Mouse (Mus musculus): ENCODE data around the gene Kifap3.

DNA sequence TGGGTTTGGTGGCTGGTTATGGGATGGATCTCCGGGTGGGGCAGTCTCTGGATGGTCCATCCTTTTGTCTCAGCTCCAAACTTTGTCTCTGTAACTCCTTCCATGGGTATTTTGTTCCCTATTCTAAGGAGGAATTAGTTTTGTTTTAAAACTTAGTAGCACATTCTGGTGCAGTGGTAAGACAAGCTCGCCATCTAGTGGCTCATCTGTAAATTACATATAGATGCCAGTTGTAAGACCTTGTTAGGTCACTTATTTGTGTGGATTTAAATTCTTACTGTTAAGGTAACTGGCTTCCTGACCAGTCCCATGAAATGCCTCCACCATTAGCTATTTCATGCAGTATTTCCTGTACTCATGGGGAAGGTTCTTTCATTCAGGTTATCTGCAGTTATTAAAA is 131.0 kb downstream of the Kifap3 start:
- no peak for TF ChIP-seq CTCF (IDR thresholded peaks at IDR 0.05; ENCODE audit: low read depth, low read length)
- no peak for TF ChIP-seq POLR2A (IDR thresholded peaks at IDR 0.05; ENCODE audit: borderline replicate concordance, low read depth, low read length)

Data from bone marrow macrophage, adult 2 months (primary cell).